Mouse (Mus musculus) right cerebral cortex, adult 18-20 months (tissue): ENCODE data around the gene Sdk2.

Experiments
- DNase-seq: peaks from one replicate; pipeline ENCODE4 v3.0.0; 2022; ENCODE audit warnings: mixed read lengths

Gene Sdk2

DNA sequence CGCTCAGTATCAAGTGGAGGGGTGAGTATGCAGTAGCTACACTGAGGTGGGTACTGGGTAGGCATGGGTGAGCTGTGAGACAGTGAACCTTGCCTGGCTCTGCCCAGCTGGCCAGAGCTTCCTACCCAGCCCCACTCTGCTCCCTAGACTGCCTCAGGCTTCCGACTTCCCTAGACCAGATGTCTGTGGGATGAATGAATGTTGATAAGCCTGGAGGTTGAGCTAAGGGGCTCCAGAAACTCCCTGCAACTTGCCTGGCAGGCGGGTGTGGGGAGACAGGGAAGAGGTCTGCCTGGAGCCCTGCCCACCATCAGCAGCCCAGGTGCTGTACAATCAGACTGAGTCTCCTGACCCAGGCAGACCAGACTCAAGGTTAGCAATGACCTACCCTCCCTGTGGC is 139.0 kb downstream of the Sdk2 start:
- peak; percentile 40 for DNase-seq

DNA sequence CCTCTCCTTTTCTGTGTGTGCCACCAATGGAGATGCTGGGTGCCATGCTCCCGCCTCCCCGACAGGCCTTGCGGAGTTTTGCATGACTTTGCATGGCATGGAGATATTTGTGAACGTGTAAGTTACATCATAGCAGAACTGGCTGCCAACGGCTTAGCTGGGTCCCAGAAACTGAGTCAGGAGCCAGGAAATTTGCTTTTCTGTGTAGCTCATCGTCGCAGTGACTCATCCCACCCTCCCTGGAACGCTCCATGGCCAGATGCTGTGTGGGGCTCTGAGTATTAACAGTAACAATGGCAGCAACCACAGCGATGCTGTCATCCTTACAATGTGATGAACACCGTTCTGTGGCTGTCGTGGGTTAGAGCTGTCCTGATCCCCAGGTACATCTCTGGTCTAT is 139.6 kb downstream of the Sdk2 start:
- peak; percentile 94 for DNase-seq

DNA sequence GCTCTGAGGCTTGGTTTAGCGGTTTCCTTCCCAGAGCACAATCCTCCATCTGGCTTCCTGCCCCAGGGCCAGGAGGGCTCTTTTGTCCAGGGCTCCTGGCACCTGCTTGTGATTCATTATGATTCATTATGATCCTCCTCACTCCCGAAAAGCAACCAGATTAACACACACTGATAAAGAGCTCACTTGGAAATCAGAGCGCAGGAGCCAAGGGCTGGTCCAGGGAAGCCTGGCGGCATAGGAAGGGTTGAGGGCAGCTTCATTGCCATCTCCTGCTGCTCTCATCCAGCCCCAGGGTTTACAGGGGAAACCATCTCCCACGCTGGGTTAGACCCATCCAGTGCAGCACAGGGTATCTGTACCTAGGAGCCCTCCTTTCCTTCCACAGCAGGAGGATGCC is 143.7 kb downstream of the Sdk2 start:
- DNase-seq = no peak

DNA sequence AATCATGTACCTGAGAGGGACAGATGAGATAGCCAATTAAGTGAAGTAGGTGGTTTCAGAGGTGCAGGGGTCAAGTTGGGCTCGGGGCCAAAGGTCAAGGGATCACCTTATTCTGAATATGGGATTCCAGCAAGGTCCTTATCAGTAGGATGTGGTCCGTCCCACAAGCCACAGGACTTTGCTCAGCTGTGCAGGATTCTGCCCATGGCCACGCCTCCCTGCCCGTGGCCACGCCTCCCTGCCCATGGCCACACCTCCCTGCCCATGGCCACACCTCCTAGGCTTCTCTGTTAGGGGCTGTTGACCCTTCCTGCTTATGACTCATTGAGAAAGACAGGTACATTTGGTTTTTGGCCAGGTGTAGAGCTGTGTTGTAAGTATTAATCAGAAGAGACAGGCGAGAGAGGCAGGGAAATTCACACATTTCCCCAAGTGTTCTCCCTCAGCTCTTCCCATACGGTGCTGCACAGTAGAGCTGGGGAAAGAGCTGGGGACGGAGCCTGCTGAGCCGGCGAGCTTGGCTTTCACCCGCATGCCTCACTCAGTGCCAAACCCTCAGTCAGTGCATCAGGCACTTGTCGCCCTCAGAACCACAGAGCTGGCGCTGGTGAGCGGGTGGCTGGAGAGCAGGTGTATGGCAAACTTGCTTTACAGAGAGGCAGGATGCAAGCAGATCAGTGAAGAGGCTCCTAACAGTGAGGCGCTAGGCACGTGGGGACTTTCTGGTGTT is 163.6 kb downstream of the Sdk2 start:
- DNase-seq = no peak

DNA sequence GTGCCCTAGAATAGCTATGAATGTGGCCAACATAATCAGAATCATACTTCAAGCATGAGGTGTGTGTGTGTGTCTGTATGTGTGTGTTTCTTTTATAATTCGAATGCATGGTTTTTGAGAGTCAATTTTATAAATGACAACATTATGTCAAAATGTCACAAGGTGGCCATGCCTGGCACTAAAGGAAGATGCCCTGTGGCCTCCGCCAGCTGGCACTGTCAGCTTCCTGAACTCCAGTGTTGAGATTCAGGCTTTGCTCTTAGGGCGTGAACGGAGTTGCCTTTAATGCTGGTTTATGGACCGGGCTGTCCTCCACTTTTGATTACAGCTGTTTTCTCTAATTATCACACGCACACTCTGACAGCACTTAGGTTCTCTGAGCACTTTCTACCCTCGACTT is 164.9 kb downstream of the Sdk2 start:
- no peak for DNase-seq

DNA sequence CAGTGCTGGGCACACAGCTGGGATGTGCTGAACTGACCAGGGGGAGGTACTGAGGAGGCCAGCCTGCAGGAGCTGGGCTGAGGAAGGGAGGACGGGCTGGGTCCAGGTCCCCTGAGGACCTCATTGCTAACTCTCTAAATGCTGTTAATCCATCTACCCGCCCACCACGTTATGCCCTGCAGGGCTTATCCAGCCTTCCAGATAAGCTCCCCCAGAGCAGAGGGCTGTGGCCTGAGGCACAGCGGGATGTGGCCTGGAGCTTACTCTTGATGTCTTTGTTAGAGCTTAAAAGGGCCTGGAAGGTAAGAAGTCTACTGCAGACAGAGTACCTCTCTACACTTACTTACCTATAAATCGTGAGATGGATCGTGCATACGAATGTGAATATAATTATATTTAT is 168.2 kb downstream of the Sdk2 start:
- no peak for DNase-seq

DNA sequence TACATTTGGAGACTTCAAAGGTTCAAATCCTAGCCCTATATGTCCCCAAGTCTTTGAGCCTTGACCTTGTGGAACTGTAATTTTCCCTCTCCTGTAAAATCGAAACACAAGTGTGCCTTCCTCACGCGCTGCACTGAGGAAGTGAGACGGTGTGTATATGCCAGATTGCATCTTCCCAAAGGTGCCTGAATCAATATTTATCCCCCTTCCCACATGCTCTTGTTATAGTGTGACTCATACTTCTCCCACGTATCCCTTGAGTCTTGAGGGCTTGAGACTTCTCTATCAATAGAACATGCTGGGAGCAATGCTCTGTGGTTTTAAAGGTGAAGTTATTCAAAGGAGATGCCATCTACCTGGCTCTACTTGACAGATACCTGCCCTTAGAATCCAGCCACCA is 170.8 kb downstream of the Sdk2 start:
- peak; percentile 24 for DNase-seq

DNA sequence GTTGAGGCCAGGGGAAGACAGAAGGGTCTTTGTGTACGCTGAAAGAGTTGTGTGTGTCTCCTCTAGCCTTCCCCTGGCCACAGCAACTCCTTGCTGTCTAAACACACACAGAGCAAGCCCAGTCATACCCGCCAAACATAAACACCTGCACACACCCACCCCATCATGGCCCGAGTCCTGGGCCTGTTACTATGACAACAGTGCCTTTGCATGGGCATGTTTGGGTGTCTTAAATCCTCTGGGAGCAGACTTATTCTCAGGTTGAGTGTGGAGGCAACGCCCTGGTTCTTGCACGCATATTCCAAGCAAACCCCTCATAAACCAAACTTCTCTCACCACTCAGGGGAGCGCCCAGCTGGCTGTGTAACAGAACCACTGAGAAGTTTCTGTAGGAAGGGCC is 173.9 kb downstream of the Sdk2 start:
- DNase-seq = peak; percentile 29

DNA sequence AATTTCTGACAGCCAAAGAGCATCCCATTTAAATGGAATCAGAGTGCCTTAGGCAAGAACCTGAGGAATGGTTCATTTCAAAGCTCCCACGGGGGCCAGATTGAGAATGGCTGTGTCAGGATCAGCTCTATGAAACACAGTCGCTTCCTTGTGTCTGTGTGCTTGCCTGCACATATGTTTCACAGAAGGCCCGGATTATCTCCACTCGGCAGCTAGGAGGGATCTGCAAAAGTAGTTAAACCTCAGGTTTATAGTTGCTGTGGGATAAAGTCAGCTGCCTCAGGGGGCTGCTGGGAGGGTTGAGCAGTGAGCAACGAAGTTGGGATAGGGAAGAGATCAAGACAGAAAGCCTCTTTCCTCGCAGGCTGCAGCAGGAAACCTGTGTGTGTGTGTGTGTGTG is 174.8 kb downstream of the Sdk2 start:
- no peak for DNase-seq

DNA sequence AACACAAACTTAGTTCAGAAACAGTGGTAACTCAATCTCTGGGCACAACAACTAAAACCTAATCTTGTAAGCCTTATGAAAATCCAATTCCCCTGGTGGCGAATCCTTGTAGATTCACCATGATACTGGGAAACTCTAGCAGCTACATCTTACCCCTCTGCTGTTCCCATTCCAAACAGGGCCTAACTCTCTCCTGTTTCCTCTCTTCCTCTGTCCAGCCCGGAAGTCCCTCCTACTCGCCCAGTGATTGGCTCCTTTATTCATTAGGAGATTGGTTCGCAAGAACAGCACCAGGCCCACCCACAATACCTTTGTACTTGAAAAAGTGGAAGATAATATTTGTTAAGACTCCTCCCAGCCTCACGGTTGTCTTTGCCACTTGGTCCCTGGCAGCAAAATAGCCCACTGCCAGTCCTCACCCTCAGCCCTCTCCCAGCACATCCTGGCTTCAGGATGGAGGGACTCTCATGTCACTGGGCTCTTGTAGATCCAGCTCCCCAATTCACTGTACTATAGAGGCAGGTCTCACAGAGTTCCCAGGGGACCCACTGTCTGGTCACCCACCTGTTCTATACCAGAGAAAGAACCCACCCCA is 178.6 kb downstream of the Sdk2 start:
- DNase-seq = no peak

DNA sequence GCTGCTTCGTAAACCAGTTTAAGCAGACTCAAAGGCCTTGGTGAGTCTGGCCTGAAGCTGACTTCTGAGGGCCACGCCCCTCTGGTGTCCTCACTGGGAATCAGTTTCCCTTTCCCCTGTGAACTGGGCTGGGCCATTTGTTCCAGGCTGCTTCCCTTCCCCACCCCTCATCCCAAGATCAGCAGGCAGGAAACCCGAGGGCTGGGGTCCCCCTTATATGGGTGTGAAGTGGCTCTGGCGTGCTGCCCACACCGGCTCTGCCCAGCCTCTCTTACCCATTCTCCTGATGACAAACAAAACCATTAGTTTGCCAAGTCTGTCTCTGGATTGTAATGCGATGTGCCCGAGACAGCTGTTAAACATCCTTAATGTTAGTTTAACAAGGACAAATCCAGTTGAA is 180.5 kb downstream of the Sdk2 start:
- DNase-seq = no peak

DNA sequence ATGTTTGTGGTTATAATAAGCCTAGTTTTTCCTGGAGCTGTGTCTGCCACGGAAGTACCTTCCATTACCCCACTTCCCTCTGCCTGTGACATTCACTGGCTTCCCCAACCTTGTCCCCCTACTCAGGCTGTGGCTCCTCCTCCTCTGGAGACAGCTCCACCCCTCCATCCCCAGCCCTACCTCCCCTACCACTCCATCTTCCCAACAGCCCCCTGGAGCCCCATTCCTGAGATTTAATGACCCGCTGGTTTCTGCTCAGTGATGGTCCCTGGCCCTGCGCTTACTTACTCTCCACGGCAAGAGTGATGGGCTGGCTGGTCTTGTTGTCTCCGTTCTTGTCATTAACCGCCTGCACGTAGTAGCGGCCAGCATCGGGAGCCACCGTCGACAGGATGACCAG is 181.9 kb downstream of the Sdk2 start:
- no peak for DNase-seq

DNA sequence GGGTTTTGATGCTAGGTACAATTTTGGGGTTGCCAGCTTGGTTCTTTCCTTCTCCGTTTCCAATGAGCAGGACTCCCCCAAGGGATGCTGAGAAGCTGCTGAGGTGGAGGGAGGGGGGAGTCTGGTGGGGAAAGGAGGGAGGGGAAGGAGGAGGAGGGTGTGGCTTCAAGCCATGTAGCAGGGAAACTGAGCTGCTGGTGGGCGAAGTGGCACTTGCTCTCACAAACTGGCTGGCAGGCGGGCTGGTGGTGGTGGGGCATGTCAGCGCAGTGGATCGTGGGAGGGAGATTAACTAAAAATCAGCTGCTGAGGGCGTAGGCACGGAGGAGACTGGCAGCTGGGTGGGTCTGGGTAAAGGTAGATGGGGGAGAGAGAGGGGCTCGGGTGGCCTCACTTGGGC is 183.8 kb downstream of the Sdk2 start:
- peak; percentile 81 for DNase-seq

DNA sequence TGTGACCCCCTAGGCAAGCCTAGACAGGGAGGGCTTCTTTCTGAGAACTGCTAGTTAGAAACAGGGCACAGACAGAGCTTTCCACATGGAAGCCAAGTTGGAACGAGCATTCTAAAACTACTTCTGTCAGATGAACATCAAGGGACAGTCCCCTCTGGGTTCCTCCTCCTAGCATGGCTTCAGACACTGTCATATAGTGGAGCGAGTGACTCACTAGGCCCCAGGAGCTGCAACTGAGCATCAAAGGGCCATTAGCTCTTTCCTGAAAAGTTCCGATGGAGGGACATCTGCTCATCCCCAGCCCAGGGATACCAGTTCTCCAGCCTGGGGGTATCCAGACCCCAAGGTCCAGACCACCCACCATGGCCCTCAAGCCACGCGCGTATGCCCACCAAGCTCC is 185.0 kb downstream of the Sdk2 start:
- DNase-seq = no peak

DNA sequence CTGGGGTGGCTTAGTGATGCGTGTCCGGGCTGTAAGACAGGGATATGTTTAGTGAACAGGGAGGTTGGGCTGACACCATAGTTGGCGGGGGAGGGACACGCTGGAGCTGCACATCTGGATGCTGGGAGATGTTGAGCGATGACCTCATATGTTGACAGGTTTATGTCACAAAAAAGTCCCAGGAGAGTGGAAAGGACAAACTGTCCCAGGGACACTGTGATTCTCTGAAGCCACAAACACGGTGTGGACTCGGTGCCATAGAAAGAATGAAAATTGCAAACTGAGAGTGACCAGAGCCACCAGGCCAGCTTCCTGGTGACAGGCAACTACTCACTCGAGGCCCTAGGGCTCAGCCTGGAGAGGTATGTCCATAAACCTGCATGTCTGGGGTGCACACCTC is 199.8 kb downstream of the Sdk2 start:
- DNase-seq = no peak

DNA sequence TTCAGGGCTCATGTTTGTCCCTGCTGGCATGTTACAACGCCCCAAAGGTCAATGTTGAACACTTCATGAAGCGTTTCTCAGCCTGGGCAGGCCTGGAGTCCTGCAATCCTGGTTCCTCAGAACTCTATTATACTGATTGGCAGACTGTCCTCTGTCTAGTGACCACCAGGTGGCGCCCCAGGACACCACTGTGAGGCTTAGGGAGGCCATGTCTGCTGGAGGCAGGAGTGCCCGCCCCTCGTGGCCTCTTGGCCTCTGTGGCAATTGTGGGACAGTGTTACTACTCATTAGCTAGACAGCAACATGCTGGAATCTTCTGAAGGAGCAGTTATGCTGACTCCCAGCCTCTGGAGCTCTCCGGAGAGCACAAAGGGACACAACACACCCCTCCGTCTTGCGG is 201.2 kb downstream of the Sdk2 start:
- DNase-seq = peak; percentile 76

DNA sequence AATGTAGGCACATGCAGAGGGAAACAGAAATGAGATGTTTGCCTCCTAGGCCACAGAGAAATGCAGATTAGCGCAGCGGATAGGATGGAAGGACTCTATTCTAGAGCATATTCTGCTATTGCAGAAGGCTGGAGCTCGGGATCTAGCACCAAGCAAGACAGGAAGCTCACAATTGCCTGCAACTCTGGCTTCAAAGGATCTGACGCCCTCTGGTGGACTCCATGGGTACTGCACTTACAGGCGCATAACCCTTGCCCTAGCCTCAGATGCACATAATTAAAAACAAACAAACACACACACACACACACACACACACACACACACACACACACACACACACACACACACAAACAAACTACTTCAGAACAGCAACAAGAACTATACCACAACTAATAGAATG is 203.4 kb downstream of the Sdk2 start:
- no peak for DNase-seq

DNA sequence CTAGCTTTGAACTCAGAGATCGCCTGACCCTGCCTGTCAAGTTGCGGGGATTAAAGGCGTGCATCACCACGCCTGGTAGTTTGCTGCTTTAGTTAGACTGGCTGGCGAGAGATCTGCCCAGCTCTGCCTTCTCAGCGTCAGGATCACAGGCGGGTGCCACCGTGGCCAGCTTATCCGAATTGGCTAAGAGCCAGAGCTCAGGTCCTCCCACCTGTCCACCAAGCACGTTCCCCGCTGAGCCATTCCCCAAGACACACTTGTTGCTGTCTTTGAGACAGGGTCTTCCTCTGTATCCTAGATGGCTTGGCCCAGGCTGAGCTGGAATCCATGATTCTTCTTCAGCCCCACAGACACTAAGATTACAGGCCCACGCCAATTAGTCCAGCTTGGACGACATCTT is 211.2 kb downstream of the Sdk2 start:
- DNase-seq = no peak

DNA sequence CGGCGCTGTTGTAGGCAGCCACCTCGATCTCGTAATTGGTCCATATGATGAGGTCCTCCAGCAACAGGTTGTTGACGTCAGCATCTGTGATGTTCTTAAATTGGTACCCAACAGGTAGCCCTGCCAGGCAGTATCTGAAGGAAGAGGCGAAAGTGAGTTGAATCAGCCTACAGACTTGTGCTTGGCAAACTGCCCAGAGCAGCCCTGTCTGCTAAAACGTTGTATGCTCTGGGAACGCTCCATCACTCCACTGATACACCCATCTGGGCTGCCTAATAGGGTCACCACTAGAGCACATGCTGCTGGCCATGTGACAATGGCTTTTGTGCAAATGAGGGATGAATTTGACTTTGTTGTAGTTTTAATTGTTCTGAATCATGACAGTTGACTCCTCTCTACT is 215.1 kb downstream of the Sdk2 start:
- DNase-seq = peak; percentile 24

DNA sequence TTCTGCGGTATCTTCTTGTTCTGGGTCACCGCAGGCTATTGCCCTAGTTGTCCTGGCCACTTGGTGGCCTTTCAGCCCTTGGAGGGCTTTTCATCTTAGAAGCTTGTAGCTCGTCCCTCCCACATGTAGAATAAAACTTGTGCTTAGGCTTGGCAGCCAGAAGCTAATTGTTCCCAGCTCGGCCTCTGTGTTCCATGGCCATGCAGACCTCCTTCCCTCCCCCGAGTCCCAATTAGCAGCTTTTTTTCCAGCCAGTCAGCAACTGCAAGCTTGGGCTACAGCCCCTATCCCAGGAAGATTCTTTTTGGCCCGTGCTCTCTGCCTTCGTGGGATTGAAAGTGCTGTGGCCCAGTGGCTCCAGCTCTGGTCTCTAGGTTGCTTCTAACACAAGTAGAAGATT is 217.5 kb downstream of the Sdk2 start:
- no peak for DNase-seq

DNA sequence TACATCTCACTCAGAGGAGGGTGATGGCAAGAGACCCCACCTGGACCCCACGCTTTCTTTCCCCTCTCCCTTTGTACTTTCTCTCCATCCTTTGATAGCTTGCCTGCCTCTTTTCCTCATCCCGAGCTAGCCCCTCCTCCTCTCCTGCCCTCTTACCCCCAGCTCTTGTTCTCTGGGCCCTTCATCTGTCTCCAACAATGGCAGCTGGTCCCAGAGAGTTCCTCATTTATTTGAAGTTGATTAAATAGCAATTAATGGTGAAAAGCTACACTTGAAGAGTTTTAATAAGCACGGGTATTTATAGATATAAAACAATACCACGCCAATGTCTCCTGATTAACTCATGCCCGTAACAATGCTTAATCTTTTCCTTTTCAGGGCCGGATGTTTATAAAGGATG is 222.9 kb downstream of the Sdk2 start:
- no peak for DNase-seq

DNA sequence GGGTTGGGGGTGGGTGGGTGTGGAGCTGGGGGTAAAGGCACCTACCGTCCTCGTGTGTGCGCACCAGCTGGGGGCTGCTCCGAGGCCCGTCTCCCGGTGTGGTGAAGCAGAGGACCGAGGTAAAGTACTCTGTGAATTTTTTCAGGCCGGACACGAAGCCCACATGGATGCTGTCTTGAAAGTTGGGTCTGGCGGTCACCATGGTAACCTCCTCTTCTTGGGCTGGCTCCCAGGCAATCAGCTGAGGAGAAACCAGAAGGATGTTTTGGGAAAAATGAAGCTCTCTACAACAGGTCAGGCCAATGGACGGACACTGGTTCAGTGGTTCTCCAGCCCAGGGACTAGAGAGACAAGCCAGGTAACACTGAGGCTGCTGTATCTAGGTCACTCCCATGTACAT is 224.0 kb downstream of the Sdk2 start:
- DNase-seq = no peak

DNA sequence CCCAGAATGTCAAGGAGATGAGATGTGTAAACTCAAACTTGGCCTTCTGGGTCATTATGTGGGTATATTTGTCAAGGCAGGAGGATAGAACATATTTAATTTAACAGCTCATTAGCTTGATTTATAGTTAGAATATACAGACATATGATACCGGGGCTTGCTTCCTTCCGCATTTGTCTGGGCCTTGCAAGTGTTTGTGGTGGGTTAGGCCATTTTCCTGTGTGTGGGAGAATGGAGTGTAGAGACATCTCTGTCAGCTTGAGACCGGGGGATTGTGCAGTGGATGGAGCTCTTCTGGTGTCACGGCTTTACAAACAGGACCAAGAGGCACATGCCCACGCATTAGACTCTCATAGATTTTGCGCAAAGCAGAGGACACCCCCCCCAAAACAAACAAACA is 235.2 kb downstream of the Sdk2 start:
- no peak for DNase-seq

DNA sequence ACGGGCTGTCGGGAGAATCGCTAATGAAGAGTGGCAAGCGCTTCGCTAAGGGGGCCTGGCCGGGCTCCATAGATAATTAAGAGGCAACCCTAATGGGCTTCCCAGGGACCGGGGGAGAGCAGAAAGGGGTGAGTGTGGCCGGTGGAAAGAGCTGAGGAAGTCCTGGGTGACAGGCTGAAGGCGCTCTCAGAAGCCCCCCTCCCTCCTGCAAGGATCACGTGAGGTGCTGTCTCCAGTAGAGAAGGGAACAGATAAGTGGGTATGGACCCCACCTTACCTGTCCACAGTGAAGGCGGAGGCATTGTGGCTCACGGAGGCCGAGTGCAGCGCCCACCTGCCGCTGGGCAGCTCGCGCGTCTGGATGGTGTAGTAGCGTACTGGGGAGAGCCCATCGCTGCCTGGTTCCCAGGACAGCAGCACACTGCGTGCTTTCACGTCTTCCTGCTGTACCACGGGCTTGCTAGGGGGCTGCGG is 238.7 kb downstream of the Sdk2 start:
- no peak for DNase-seq

DNA sequence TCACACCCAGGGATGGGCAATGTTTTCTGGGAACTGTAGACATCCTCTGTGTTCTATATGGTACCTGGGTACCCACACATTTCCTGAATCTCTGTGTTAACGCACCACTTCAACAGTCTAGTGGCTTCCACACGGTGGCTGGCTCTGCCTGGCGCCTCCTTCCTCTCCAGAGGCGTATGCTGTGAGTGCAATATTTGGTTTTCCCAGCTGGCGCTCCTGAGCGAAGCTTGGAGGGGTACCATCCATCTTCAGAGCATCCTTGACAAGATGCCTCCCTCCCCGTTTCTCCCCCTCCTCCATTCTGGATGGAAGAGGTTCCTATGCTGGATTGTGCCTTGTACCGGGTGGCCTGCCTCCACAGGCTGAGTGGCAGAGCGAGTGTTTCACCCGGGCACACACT is 246.8 kb downstream of the Sdk2 start:
- DNase-seq = no peak
